Comparison of ENCODE assay signal across 8 mouse cellular contexts in genomic region chr2:165994341-165994740, GRCm38 (mm10). TPM values are rescaled to one million over a fixed set of nuclear protein-coding genes. Genes with fewer than 3 reads are reported as not detected.
DNase-seq lines count a peak whose midpoint lies in the region; ATAC-seq and TF ChIP-seq lines count a peak whose summit lies in the region.
"Had no signal": no experiment of that assay in that cellular context is flagged by ENCODE, and none has a peak within 500 bp of the region (broad histone marks: within the 10 kb centered on the region; RNA-seq: fewer than 3 reads in every experiment).

No protein-coding gene starts in this region.

- peaks cover 58% of the 10 kb centered on the region for H3K4me1 ChIP-seq in kidney, embryonic 15.5 days
- H3K4me1 ChIP-seq in cortical plate, adult 2 months (ENCODE audit: control insufficient read depth, insufficient read depth, low read length): peaks cover 2% of the 10 kb centered on the region
- peaks cover 25% of the 10 kb centered on the region for H3K4me1 ChIP-seq in midbrain, embryonic 13.5 days (replicated peaks)
- peaks cover 7% of the 10 kb centered on the region for H3K4me1 ChIP-seq in thymus, adult 2 months (replicated peaks; ENCODE audit: control insufficient read depth, insufficient read depth, low read length)

- no peak for ATAC-seq in kidney, embryonic 15.5 days (replicated peaks; ENCODE audit: low FRiP score)
- no peak for ATAC-seq in midbrain, embryonic 13.5 days

- no peak overlapping the region for H3K9ac ChIP-seq in kidney, embryonic 15.5 days
- no peak overlapping the region for H3K9ac ChIP-seq in midbrain, embryonic 13.5 days (replicated peaks)

- peak overlapping the region; percentile 84 for H3K4me2 ChIP-seq in kidney, embryonic 15.5 days
- peak overlapping the region; percentile 91; the same call in 1 of the 2 replicates for H3K4me2 ChIP-seq in midbrain, embryonic 13.5 days (replicated peaks)

- no peaks in the 10 kb centered on the region for H3K27me3 ChIP-seq in kidney, embryonic 15.5 days
- H3K27me3 ChIP-seq in midbrain, embryonic 13.5 days: no peaks in the 10 kb centered on the region
- no peaks in the 10 kb centered on the region for H3K27me3 ChIP-seq in thymus, adult 2 months (ENCODE audit: control insufficient read depth, insufficient read depth, low read length)

- DNase-seq in kidney, adult 18-20 months: no peak
- peak; percentile 64 for DNase-seq in ES-CJ7 (ENCODE audit: low read depth, low spot score)
- no peak for DNase-seq in thymus, adult 2 months
- no peak for DNase-seq in gastrocnemius, adult 8-10 months (ENCODE audit: low spot score in 2 of 2)
- DNase-seq: heart, postnatal 14 days had no signal

- H3K36me3 ChIP-seq in kidney, embryonic 15.5 days: no peaks in the 10 kb centered on the region
- no peaks in the 10 kb centered on the region for H3K36me3 ChIP-seq in midbrain, embryonic 13.5 days
- no peaks in the 10 kb centered on the region for H3K36me3 ChIP-seq in thymus, adult 2 months (ENCODE audit: control insufficient read depth, insufficient read depth, low read length)

- peak overlapping the region; percentile 96; the same call in 1 of the 2 replicates for H3K4me3 ChIP-seq in kidney, embryonic 15.5 days (replicated peaks)
- H3K4me3 ChIP-seq in cortical plate, adult 2 months (ENCODE audit: insufficient read depth, low read length): peak overlapping the region; percentile 97; the same call in 1 of the 2 replicates
- 0 out of 2 replicates have a peak overlapping the region, but pooled peaks have one; percentile 95 for H3K4me3 ChIP-seq in midbrain, embryonic 13.5 days (replicated peaks)
- no peak overlapping the region for H3K4me3 ChIP-seq in thymus, adult 2 months (ENCODE audit: control insufficient read depth, insufficient read depth, low read length)

- TF ChIP-seq POLR2A in cortical plate, adult 2 months (IDR thresholded peaks at IDR 0.05; ENCODE audit: extremely low read depth, insufficient read depth, low read length): no peak
- TF ChIP-seq POLR2A in thymus, adult 2 months (IDR thresholded peaks at IDR 0.05; ENCODE audit: control insufficient read depth, extremely low read depth, insufficient read depth, low read length, poor library complexity): no peak

- H3K9me3 ChIP-seq in kidney, embryonic 15.5 days (replicated peaks): no peaks in the 10 kb centered on the region
- no peaks in the 10 kb centered on the region for H3K9me3 ChIP-seq in midbrain, embryonic 13.5 days

- 91% methylated on average over 4 of the region's 4 CpGs for WGBS in kidney, embryonic 15.5 days
- 94% methylated on average over 4 of the region's 4 CpGs for WGBS in midbrain, embryonic 13.5 days
- WGBS in thymus, adult 2 months: 98% methylated on average over 4 of the region's 4 CpGs

- no peak for TF ChIP-seq CTCF in cortical plate, adult 2 months (IDR thresholded peaks at IDR 0.05; ENCODE audit: extremely low read depth, insufficient read depth, low read length)
- no peak for TF ChIP-seq CTCF in thymus, adult 2 months (IDR thresholded peaks at IDR 0.05; ENCODE audit: borderline replicate concordance, control insufficient read depth, extremely low read depth, insufficient read depth, low read length, poor library complexity)

- 0 out of 2 replicates have a peak overlapping the region, but pooled peaks have one; percentile 86 for H3K27ac ChIP-seq in kidney, embryonic 15.5 days
- H3K27ac ChIP-seq in cortical plate, adult 2 months (ENCODE audit: insufficient read depth, low read length): no peak overlapping the region
- H3K27ac ChIP-seq in midbrain, embryonic 13.5 days: no peak overlapping the region
- H3K27ac ChIP-seq in thymus, adult 2 months (ENCODE audit: control insufficient read depth, insufficient read depth, low read length): no peak overlapping the region

RNA-seq across cellular contexts. Expression of gene Ncoa3, which starts 1.9 kb away (rescaled TPM):
- polyA plus RNA-seq in kidney, embryonic 15.5 days (2015; fragmentation: Nextera tagmentation; extraction: Ambion mirVana): 17.4 and 19.2 TPM in 2 replicates
- polyA plus RNA-seq in cortical plate, adult 2 months (2012; rRNA removed): 29.7 and 32.8 TPM in 2 replicates
- polyA plus RNA-seq in midbrain, embryonic 13.5 days (2015; fragmentation: Nextera tagmentation; extraction: Ambion mirVana): 14.3 and 14.4 TPM in 2 replicates
- polyA plus RNA-seq in thymus, adult 2 months (2012; rRNA removed): 70.0 and 73.4 TPM in 2 replicates
- 10 to 100 TPM; 12.1 to 18.8 (median 16.0) TPM for total RNA-seq in gastrocnemius, adult 8-10 months (2022)
